Mouse (Mus musculus) heart, embryonic 13.5 days (tissue): ENCODE results near the gene Nfasc. TPM values are rescaled to one million over a fixed set of nuclear protein-coding genes. Genes with fewer than 3 reads are reported as not detected.

Source experiments
- ATAC-seq: fragments of 200-750 bp; cut with Nextera tagmentation; 2 replicates; pipeline ENCODE4 v1.8.0; 2017; ENCODE audit warnings: moderate TSS enrichment; ENCODE audit not compliant: insufficient number of reproducible peaks, low FRiP score, low TSS enrichment; ENCODE audit errors: extremely low read depth
- H3K27ac ChIP-seq: fragments of 300-500 bp; sonication (generic); replicated peaks from 2 replicates; pipeline ENCODE4 v1.5.1; 2015; ENCODE audit warnings: moderate library complexity, mild to moderate bottlenecking, inconsistent platforms
- H3K27me3 ChIP-seq: fragments of 300-500 bp; sonication (generic); replicated peaks from 2 replicates; pipeline ENCODE4 v1.6.1; 2015; ENCODE audit warnings: mild to moderate bottlenecking, inconsistent platforms
- H3K36me3 ChIP-seq: fragments of 300-500 bp; sonication (generic); 2 replicates; pipeline ENCODE4 v1.6.1; 2015; ENCODE audit warnings: mild to moderate bottlenecking, inconsistent platforms
- H3K4me1 ChIP-seq: fragments of 300-500 bp; sonication (generic); 2 replicates; pipeline ENCODE4 v1.6.1; 2015; ENCODE audit warnings: inconsistent platforms
- H3K4me2 ChIP-seq: fragments of 300-500 bp; sonication (generic); 2 replicates; pipeline ENCODE4 v1.6.1; 2015; ENCODE audit warnings: inconsistent platforms, mild to moderate bottlenecking, moderate library complexity
- H3K4me3 ChIP-seq: fragments of 300-500 bp; sonication (generic); 2 replicates; pipeline ENCODE4 v1.5.1; 2015; ENCODE audit warnings: moderate library complexity, mild to moderate bottlenecking, inconsistent platforms
- H3K9ac ChIP-seq: fragments of 300-500 bp; sonication (generic); 2 replicates; pipeline ENCODE4 v1.6.1; 2015; ENCODE audit warnings: inconsistent platforms, mild to moderate bottlenecking, moderate library complexity
- H3K9me3 ChIP-seq: fragments of 300-500 bp; sonication (generic); 2 replicates; pipeline ENCODE4 v1.6.1; 2016; ENCODE audit warnings: inconsistent platforms
- WGBS: fragments of 180-500 bp; shearing (Covaris S2); methylation state at CpG from one replicate; pipeline ENCODE4 v1.1.7; 2015; ENCODE audit warnings: mixed read lengths; 5-methylcytosine and 5-hydroxymethylcytosine counted together
- polyA plus RNA-seq: library from polyadenylated mRNA; unstranded; fragments of >200 nt; fragmentation: Nextera tagmentation; extraction: Ambion mirVana; gene quantifications from 2 replicates; pipeline ENCODE4 v1.2.1, GENCODE M21; 2015

Nfasc gene
- polyA plus RNA-seq, 1 experiment from 2014 or later: 0.29 TPM

- Histone ChIP-seq H3K27me3 (peaks cover 6% of the 10 kb centered on the region), H3K36me3 (no peaks in the 10 kb centered on the region), H3K4me1 (no peaks in the 10 kb centered on the region), H3K9ac (no peak overlapping the region), H3K27ac (no peak overlapping the region), H3K4me3 (no peak overlapping the region), H3K4me2 (no peak overlapping the region), H3K9me3 (no peaks in the 10 kb centered on the region)
- no peak for ATAC-seq
- 28% methylated on average over 4 of the region's 4 CpGs for WGBS
Measured at GRCm38 (mm10) chr1:132609048-132609634, 132.5 kb downstream of the Nfasc start.

- Histone ChIP-seq H3K27me3 (peaks cover 32% of the 10 kb centered on the region), H3K4me3 (no peak overlapping the region), H3K36me3 (no peaks in the 10 kb centered on the region), H3K9me3 (no peaks in the 10 kb centered on the region), H3K4me2 (no peak overlapping the region), H3K9ac (no peak overlapping the region), H3K27ac (no peak overlapping the region), H3K4me1 (no peaks in the 10 kb centered on the region)
- ATAC-seq: no peak; the same call in 1 of the 2 replicates
- WGBS: 35% methylated on average over 8 of the region's 8 CpGs
Measured at GRCm38 (mm10) chr1:132602161-132602560, 139.4 kb downstream of the Nfasc start.

DNA sequence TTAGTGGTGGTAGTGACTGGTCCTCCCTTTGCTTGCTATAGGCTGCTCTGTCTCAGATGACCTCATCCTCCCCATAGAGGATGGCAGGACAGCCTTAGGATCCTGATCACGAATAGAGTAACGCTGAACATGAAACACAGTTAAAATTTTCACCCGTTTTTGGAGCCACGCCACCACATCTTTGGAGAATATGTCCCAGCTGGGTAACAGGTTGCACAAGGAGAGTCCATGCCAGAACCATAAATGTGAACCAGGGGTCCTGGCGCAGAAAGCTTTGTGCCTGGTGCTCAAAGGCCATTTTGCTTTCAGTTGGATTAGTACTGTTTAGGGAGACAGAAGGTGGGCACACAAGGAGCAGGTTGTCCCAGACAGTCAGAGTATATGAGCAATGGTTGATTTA, 143.6 kb downstream of the Nfasc start:
- peaks cover 63% of the 10 kb centered on the region for H3K27me3 ChIP-seq
- H3K4me2 ChIP-seq: no peak overlapping the region
- no peak overlapping the region for H3K4me3 ChIP-seq
- H3K4me1 ChIP-seq: 0 out of 2 replicates have a peak, but pooled peaks cover 4% of the 10 kb centered on the region
- no peaks in the 10 kb centered on the region for H3K9me3 ChIP-seq
- H3K9ac ChIP-seq: no peak overlapping the region
- no peaks in the 10 kb centered on the region for H3K36me3 ChIP-seq
- H3K27ac ChIP-seq: no peak overlapping the region
- 73% methylated on average over 5 of the region's 5 CpGs for WGBS
- ATAC-seq: no peak

DNA sequence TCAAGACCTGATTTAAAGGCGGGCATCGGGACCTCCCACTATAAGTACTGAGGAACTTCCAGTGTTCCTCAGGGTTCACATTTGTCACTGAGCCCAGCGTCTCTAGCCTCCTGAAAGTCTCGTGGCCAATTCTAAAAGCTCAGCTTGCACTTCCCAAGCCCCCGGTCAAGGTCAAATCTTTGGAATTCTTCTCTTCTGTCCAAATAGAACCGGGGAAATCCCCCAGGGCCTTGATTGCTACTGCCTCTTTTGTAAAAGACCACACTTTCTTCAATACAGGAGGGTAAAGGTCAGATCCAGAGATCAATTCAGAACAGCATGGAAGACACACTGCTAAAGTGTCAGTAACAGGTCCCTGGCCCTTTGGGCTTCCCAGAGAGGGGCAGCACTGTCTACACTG, 145.9 kb downstream of the Nfasc start:
- ATAC-seq: no peak
- H3K27me3 ChIP-seq: peaks cover 61% of the 10 kb centered on the region
- no peak overlapping the region for H3K27ac ChIP-seq
- no peaks in the 10 kb centered on the region for H3K36me3 ChIP-seq
- H3K4me1 ChIP-seq: 0 out of 2 replicates have a peak, but pooled peaks cover 4% of the 10 kb centered on the region
- H3K4me3 ChIP-seq: no peak overlapping the region
- H3K4me2 ChIP-seq: no peak overlapping the region
- H3K9ac ChIP-seq: 0 out of 2 replicates have a peak overlapping the region, but pooled peaks have one; percentile 24
- H3K9me3 ChIP-seq: no peaks in the 10 kb centered on the region
- 33% methylated on average over 6 of the region's 6 CpGs for WGBS

- Histone ChIP-seq H3K9me3 (no peaks in the 10 kb centered on the region), H3K36me3 (no peaks in the 10 kb centered on the region), H3K27me3 (peaks cover 56% of the 10 kb centered on the region), H3K9ac (no peak overlapping the region), H3K4me2 (no peak overlapping the region), H3K27ac (no peak overlapping the region), H3K4me3 (no peak overlapping the region), H3K4me1 (0 out of 2 replicates have a peak, but pooled peaks cover 4% of the 10 kb centered on the region)
- 12% methylated on average over 4 of the region's 4 CpGs for WGBS
- no peak for ATAC-seq
Measured at GRCm38 (mm10) chr1:132594587-132594986, 147.0 kb downstream of the Nfasc start.

DNA sequence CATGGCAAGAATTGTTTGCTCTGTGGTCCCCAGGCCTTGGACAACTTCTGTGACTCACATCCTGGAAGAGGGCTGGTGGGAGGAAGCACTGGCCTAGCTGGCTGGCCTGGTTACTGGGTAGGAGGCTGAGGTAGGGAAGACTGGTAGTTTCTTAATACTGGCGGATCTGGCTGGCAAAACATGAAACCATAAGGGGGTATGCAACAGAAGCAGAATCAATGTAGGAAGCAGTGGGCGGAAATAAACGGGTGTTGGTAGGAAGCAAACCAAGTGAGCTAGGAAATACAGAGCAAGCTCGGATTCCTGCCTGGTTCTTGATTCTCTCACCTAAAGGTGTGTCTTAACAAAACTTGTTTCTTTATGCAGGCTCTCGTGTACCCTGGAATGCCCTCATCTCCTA, 149.5 kb downstream of the Nfasc start:
- Histone ChIP-seq H3K27me3 (peaks cover 50% of the 10 kb centered on the region), H3K36me3 (no peaks in the 10 kb centered on the region), H3K9me3 (no peaks in the 10 kb centered on the region), H3K4me3 (no peak overlapping the region), H3K4me1 (0 out of 2 replicates have a peak, but pooled peaks cover 4% of the 10 kb centered on the region), H3K9ac (no peak overlapping the region), H3K4me2 (no peak overlapping the region), H3K27ac (no peak overlapping the region)
- no peak for ATAC-seq
- whole genome bisulfite sequencing: 74% methylated on average over 5 of the region's 5 CpGs

- WGBS: 70% methylated on average over 11 of the region's 11 CpGs
- H3K9me3 ChIP-seq: no peaks in the 10 kb centered on the region
- H3K36me3 ChIP-seq: no peaks in the 10 kb centered on the region
- no peak overlapping the region for H3K4me3 ChIP-seq
- no peak for ATAC-seq
- H3K9ac ChIP-seq: no peak overlapping the region
- peaks cover 46% of the 10 kb centered on the region for H3K27me3 ChIP-seq
- no peak overlapping the region for H3K27ac ChIP-seq
- H3K4me2 ChIP-seq: no peak overlapping the region
- H3K4me1 ChIP-seq: 0 out of 2 replicates have a peak, but pooled peaks cover 4% of the 10 kb centered on the region
Measured at GRCm38 (mm10) chr1:132591399-132591930, 150.1 kb downstream of the Nfasc start.

GRCm38 (mm10) chr1:132586679-132587201, 154.9 kb downstream of the Nfasc start:
- 56% methylated on average over 15 of the region's 15 CpGs for WGBS
- no peak for ATAC-seq
- Histone ChIP-seq H3K27ac (no peak overlapping the region), H3K36me3 (no peaks in the 10 kb centered on the region), H3K4me2 (no peak overlapping the region), H3K4me3 (no peak overlapping the region), H3K27me3 (peaks cover 19% of the 10 kb centered on the region; the same call in 1 of the 2 replicates), H3K9me3 (no peaks in the 10 kb centered on the region), H3K4me1 (0 out of 2 replicates have a peak, but pooled peaks cover 2% of the 10 kb centered on the region), H3K9ac (no peak overlapping the region)

DNA sequence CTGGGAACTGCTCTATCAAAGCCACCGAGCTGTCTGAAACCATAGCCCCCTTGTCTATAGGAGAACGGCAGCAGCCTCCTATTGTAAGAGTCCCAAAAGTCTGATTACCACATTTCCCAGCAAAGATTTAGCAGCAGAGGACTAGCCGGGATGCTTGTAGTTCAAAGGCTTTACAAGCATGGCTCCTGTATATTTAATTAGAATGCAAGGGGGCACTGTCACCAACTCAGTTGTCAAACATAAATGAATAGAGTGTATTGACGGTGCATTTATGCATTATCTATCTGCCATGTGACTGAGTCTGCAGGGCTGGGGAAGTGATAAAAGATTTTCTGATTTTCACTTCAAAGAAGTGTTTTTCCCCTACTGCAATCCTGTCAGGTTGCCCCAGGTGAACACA, 156.2 kb downstream of the Nfasc start:
- 68% methylated on average over 4 of the region's 4 CpGs for WGBS
- Histone ChIP-seq H3K36me3 (no peaks in the 10 kb centered on the region), H3K4me2 (no peak overlapping the region), H3K9me3 (no peaks in the 10 kb centered on the region), H3K27ac (no peak overlapping the region), H3K27me3 (peaks cover 19% of the 10 kb centered on the region; the same call in 1 of the 2 replicates), H3K4me1 (peaks cover 14% of the 10 kb centered on the region), H3K4me3 (no peak overlapping the region), H3K9ac (no peak overlapping the region)
- ATAC-seq: no peak

- Histone ChIP-seq H3K9ac (no peak overlapping the region), H3K4me2 (no peak overlapping the region), H3K9me3 (no peaks in the 10 kb centered on the region), H3K27me3 (peaks cover 19% of the 10 kb centered on the region; the same call in 1 of the 2 replicates), H3K4me1 (peaks cover 14% of the 10 kb centered on the region), H3K4me3 (no peak overlapping the region), H3K36me3 (no peaks in the 10 kb centered on the region), H3K27ac (no peak overlapping the region)
- ATAC-seq: no peak
- WGBS: 61% methylated on average over 18 of the region's 18 CpGs
Measured at GRCm38 (mm10) chr1:132582998-132583604, 158.5 kb downstream of the Nfasc start.
